Mouse (Mus musculus): Measurements from ENCODE around the gene Actr2. TPM values are rescaled to one million over a fixed set of nuclear protein-coding genes. Genes with fewer than 3 reads are reported as not detected.
A peak's percentile ranks its signal among the peaks of the same experiment; 100 is the strongest.
"Not testable (repeated sequence)": the region's sequence is repeated elsewhere in the genome, so short reads cannot be mapped to it uniquely, and the experiment has no call there.

The Actr2 gene
- polyA plus RNA-seq, 1 experiment from 2014 or later, result 166 TPM

GRCm38 (mm10) chr11:20062801-20063200, 49.9 kb downstream of the Actr2 start:
- H3K27me3 ChIP-seq (replicated peaks; ENCODE audit: control insufficient read depth, insufficient read depth, low read length); ATAC-seq; H3K4me3 ChIP-seq (ENCODE audit: low read length); H3K9me3 ChIP-seq (ENCODE audit: control insufficient read depth, low read length); H3K4me2 ChIP-seq (ENCODE audit: low read length); H3K9ac ChIP-seq (ENCODE audit: low read depth, low read length); H3K27ac ChIP-seq (ENCODE audit: low read depth, low read length); H3K4me1 ChIP-seq (ENCODE audit: control insufficient read depth, insufficient read depth, low read depth, low read length): not testable (repeated sequence)
- H3K36me3 ChIP-seq (ENCODE audit: control insufficient read depth, insufficient read depth, low read length), result peaks cover 14% of the 10 kb centered on the region
- WGBS, result 74% methylated on average over 9 of the region's 9 CpGs

DNA sequence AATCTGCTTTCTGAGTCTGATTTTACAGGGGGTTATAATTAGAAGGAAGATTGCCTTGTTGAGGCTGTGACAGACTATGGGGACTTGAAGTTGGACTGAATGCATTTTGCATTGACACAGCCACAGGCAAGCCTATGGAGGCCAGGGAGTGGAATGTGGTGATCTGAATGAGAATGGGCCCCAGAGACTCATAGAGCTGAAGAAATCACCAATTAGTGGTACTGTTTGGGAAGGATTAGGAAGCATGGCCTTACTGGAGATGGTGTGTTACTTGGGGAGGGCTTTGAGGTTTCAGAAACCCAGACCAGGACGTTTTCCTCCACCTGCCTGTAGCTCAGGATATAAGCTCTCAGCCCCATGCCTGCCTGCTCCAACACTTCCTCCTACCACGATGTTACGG, 53.0 kb downstream of the Actr2 start:
- Histone ChIP-seq H3K27ac (ENCODE audit: low read depth, low read length) (no peak overlapping the region), H3K36me3 (ENCODE audit: control insufficient read depth, insufficient read depth, low read length) (peaks cover 14% of the 10 kb centered on the region), H3K27me3 (replicated peaks; ENCODE audit: control insufficient read depth, insufficient read depth, low read length) (no peaks in the 10 kb centered on the region), H3K4me1 (ENCODE audit: control insufficient read depth, insufficient read depth, low read depth, low read length) (no peaks in the 10 kb centered on the region), H3K4me3 (ENCODE audit: low read length) (no peak overlapping the region), H3K4me2 (ENCODE audit: low read length) (no peak overlapping the region), H3K9me3 (ENCODE audit: control insufficient read depth, low read length) (no peaks in the 10 kb centered on the region), H3K9ac (ENCODE audit: low read depth, low read length) (no peak overlapping the region)
- 96% methylated on average over 3 of the region's 3 CpGs for WGBS
- no peak for ATAC-seq

DNA sequence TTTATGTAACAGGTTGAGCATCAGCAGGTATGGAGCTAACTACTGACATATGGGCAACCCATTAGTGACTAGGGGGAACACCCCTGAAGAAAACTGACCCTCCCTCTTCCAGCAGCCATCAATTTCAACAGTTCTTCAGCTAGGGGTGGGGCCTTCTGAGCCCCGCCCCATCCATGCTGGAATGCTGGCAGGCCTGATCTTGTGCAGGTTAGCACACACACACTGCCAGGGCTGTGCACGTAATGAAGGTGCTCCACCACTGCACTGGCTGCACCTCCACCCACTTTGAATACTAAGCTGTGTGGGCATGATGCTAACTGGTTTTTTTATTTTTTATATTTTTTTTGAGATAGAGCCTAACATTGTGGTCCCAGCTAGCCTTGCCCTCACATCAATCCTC, 55.3 kb downstream of the Actr2 start:
- no peaks in the 10 kb centered on the region for H3K9me3 ChIP-seq (ENCODE audit: control insufficient read depth, low read length)
- no peak overlapping the region for H3K4me3 ChIP-seq (ENCODE audit: low read length)
- no peak overlapping the region for H3K9ac ChIP-seq (ENCODE audit: low read depth, low read length)
- no peaks in the 10 kb centered on the region for H3K27me3 ChIP-seq (replicated peaks; ENCODE audit: control insufficient read depth, insufficient read depth, low read length)
- no peak overlapping the region for H3K4me2 ChIP-seq (ENCODE audit: low read length)
- H3K36me3 ChIP-seq (ENCODE audit: control insufficient read depth, insufficient read depth, low read length), result peaks cover 12% of the 10 kb centered on the region
- no peak overlapping the region for H3K27ac ChIP-seq (ENCODE audit: low read depth, low read length)
- 94% methylated on average over 2 of the region's 2 CpGs for WGBS
- no peak for ATAC-seq
- no peaks in the 10 kb centered on the region; the same call in 1 of the 2 replicates for H3K4me1 ChIP-seq (ENCODE audit: control insufficient read depth, insufficient read depth, low read depth, low read length)

DNA sequence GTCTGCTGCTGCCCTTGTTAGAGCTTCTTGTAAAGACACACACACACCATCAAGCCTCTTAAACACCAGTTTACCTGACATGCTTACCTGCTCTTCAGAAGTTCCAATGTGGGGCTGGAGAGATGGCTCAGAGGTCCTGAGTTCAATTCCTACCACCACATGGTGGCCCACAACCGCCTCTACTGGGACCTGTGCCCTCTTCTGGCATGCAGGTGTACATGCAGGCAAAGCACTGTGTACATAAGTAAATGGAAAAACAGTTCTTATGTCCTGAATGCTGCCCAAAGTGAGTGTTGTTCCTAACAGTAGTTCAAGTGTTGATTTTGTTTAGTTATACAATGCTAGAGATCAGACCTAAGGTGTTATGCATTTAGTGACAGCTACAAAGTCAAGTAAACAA, 56.5 kb downstream of the Actr2 start:
- Histone ChIP-seq H3K27ac (ENCODE audit: low read depth, low read length) (no peak overlapping the region), H3K4me3 (ENCODE audit: low read length) (no peak overlapping the region), H3K4me2 (ENCODE audit: low read length) (no peak overlapping the region), H3K9me3 (ENCODE audit: control insufficient read depth, low read length) (no peaks in the 10 kb centered on the region), H3K9ac (ENCODE audit: low read depth, low read length) (no peak overlapping the region), H3K4me1 (ENCODE audit: control insufficient read depth, insufficient read depth, low read depth, low read length) (no peaks in the 10 kb centered on the region; the same call in 1 of the 2 replicates), H3K27me3 (replicated peaks; ENCODE audit: control insufficient read depth, insufficient read depth, low read length) (no peaks in the 10 kb centered on the region), H3K36me3 (ENCODE audit: control insufficient read depth, insufficient read depth, low read length) (peaks cover 12% of the 10 kb centered on the region)
- WGBS, result 88% methylated on average over 1 of the region's 1 CpGs
- ATAC-seq, result no peak

DNA sequence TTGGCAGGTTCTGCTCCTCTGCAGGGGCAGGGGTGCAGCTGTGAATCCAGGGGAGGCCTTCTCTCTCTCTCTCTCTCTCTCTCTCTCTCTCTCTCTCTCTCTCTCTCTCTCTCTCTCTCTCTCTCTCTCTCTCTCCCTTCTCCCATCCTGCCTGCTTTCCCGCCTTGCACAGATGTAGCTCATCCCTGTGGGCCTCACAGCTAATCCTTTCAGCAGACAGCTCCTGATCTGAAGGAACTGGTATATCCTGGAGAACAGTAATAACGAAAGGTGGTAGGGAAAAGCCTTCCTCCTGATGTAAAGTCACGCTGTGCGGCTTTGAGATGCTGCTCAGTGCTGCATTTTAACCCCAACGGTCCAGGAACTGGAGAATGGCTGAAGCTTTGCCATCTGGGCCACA, 58.1 kb downstream of the Actr2 start:
- H3K9ac ChIP-seq (ENCODE audit: low read depth, low read length), result no peak overlapping the region
- H3K4me1 ChIP-seq (ENCODE audit: control insufficient read depth, insufficient read depth, low read depth, low read length), result no peaks in the 10 kb centered on the region; the same call in 1 of the 2 replicates
- H3K9me3 ChIP-seq (ENCODE audit: control insufficient read depth, low read length), result no peaks in the 10 kb centered on the region
- H3K27me3 ChIP-seq (replicated peaks; ENCODE audit: control insufficient read depth, insufficient read depth, low read length), result no peaks in the 10 kb centered on the region
- H3K27ac ChIP-seq (ENCODE audit: low read depth, low read length), result no peak overlapping the region
- ATAC-seq, result no peak
- peaks cover 5% of the 10 kb centered on the region; the same call in 1 of the 2 replicates for H3K36me3 ChIP-seq (ENCODE audit: control insufficient read depth, insufficient read depth, low read length)
- 36% methylated on average over 5 of the region's 5 CpGs for WGBS
- no peak overlapping the region for H3K4me3 ChIP-seq (ENCODE audit: low read length)
- no peak overlapping the region for H3K4me2 ChIP-seq (ENCODE audit: low read length)

- no peak overlapping the region for H3K4me3 ChIP-seq (ENCODE audit: low read length)
- no peaks in the 10 kb centered on the region for H3K9me3 ChIP-seq (ENCODE audit: control insufficient read depth, low read length)
- 76% methylated on average over 3 of the region's 3 CpGs for WGBS
- no peaks in the 10 kb centered on the region; the same call in 1 of the 2 replicates for H3K4me1 ChIP-seq (ENCODE audit: control insufficient read depth, insufficient read depth, low read depth, low read length)
- H3K27me3 ChIP-seq (replicated peaks; ENCODE audit: control insufficient read depth, insufficient read depth, low read length), result no peaks in the 10 kb centered on the region
- H3K4me2 ChIP-seq (ENCODE audit: low read length), result no peak overlapping the region
- H3K36me3 ChIP-seq (ENCODE audit: control insufficient read depth, insufficient read depth, low read length), result peaks cover 5% of the 10 kb centered on the region; the same call in 1 of the 2 replicates
- H3K27ac ChIP-seq (ENCODE audit: low read depth, low read length), result no peak overlapping the region
- no peak for ATAC-seq
- H3K9ac ChIP-seq (ENCODE audit: low read depth, low read length), result no peak overlapping the region
These were observed 58.8 kb downstream of the Actr2 start for GRCm38 (mm10) chr11:20053951-20054350.

GRCm38 (mm10) chr11:20052814-20053536, 59.7 kb downstream of the Actr2 start:
- no peak overlapping the region for H3K4me2 ChIP-seq (ENCODE audit: low read length)
- H3K27me3 ChIP-seq (replicated peaks; ENCODE audit: control insufficient read depth, insufficient read depth, low read length), result no peaks in the 10 kb centered on the region
- H3K27ac ChIP-seq (ENCODE audit: low read depth, low read length), result peak overlapping the region; percentile 44; the same call in 1 of the 2 replicates
- 59% methylated on average over 13 of the region's 13 CpGs for WGBS
- H3K9me3 ChIP-seq (ENCODE audit: control insufficient read depth, low read length), result no peaks in the 10 kb centered on the region
- no peak overlapping the region for H3K9ac ChIP-seq (ENCODE audit: low read depth, low read length)
- H3K4me3 ChIP-seq (ENCODE audit: low read length), result no peak overlapping the region
- ATAC-seq, result no peak
- H3K4me1 ChIP-seq (ENCODE audit: control insufficient read depth, insufficient read depth, low read depth, low read length), result no peaks in the 10 kb centered on the region; the same call in 1 of the 2 replicates
- peaks cover 5% of the 10 kb centered on the region; the same call in 1 of the 2 replicates for H3K36me3 ChIP-seq (ENCODE audit: control insufficient read depth, insufficient read depth, low read length)

GRCm38 (mm10) chr11:20045586-20045985, 67.1 kb downstream of the Actr2 start:
- no peak overlapping the region for H3K27ac ChIP-seq (ENCODE audit: low read depth, low read length)
- no peak overlapping the region for H3K4me2 ChIP-seq (ENCODE audit: low read length)
- H3K4me1 ChIP-seq (ENCODE audit: control insufficient read depth, insufficient read depth, low read depth, low read length), result no peaks in the 10 kb centered on the region
- H3K9me3 ChIP-seq (ENCODE audit: control insufficient read depth, low read length), result no peaks in the 10 kb centered on the region
- H3K27me3 ChIP-seq (replicated peaks; ENCODE audit: control insufficient read depth, insufficient read depth, low read length), result no peaks in the 10 kb centered on the region
- ATAC-seq, result no peak
- no peak overlapping the region for H3K9ac ChIP-seq (ENCODE audit: low read depth, low read length)
- H3K4me3 ChIP-seq (ENCODE audit: low read length), result no peak overlapping the region
- WGBS, result 66% methylated on average over 3 of the region's 3 CpGs
- no peaks in the 10 kb centered on the region for H3K36me3 ChIP-seq (ENCODE audit: control insufficient read depth, insufficient read depth, low read length)

- Histone ChIP-seq H3K9me3 (ENCODE audit: control insufficient read depth, low read length) (no peaks in the 10 kb centered on the region), H3K4me3 (ENCODE audit: low read length) (no peak overlapping the region), H3K4me1 (ENCODE audit: control insufficient read depth, insufficient read depth, low read depth, low read length) (peaks cover 6% of the 10 kb centered on the region), H3K27ac (ENCODE audit: low read depth, low read length) (no peak overlapping the region), H3K27me3 (replicated peaks; ENCODE audit: control insufficient read depth, insufficient read depth, low read length) (no peaks in the 10 kb centered on the region), H3K36me3 (ENCODE audit: control insufficient read depth, insufficient read depth, low read length) (no peaks in the 10 kb centered on the region), H3K4me2 (ENCODE audit: low read length) (no peak overlapping the region), H3K9ac (ENCODE audit: low read depth, low read length) (no peak overlapping the region)
- 67% methylated on average over 4 of the region's 4 CpGs for WGBS
- no peak for ATAC-seq
These were observed 69.5 kb downstream of the Actr2 start for GRCm38 (mm10) chr11:20043256-20043655.
